Mouse (Mus musculus) CH12.LX (cell line): Measurements from ENCODE around the gene Samd10. TPM values are rescaled to one million over a fixed set of nuclear protein-coding genes. Genes with fewer than 3 reads are reported as not detected.
A peak's percentile ranks its signal among the peaks of the same experiment; 100 is the strongest.

Experiments
- DNase-seq: peaks from one replicate; pipeline ENCODE4 v3.0.0-alpha.2; 2013; ENCODE audit errors: extremely low read depth
- H3K27ac ChIP-seq: 2 replicates; pipeline ENCODE4 v1.5.1; 2012; ENCODE audit warnings: low read depth, mild to moderate bottlenecking, control low read depth, moderate library complexity; ENCODE audit not compliant: insufficient read depth
- H3K27me3 ChIP-seq: replicated peaks from 2 replicates; pipeline ENCODE3; 2012; ENCODE audit warnings: inconsistent platforms
- H3K36me3 ChIP-seq, 2 experiments: replicated peaks in 1 of 2; 2 replicates each; pipeline versions ENCODE3 to v1.6.1; 2012; ENCODE audit warnings: inconsistent platforms in 1 of 2, low read length in 1 of 2, mild to moderate bottlenecking in 1 of 2, mixed read lengths in 1 of 2, moderate library complexity in 1 of 2; ENCODE audit not compliant: control insufficient read depth in 1 of 2, insufficient read depth in 1 of 2
- H3K4me1 ChIP-seq, 2 experiments: 2 replicates each; pipeline ENCODE4 v1.6.1; 2012; ENCODE audit warnings: inconsistent platforms in 1 of 2, moderate library complexity in 1 of 2; ENCODE audit not compliant: insufficient read depth in 2 of 2, control insufficient read depth in 1 of 2
- H3K4me2 ChIP-seq: 2 replicates; pipeline ENCODE4 v1.6.1; 2012; ENCODE audit warnings: low read depth, mild to moderate bottlenecking, control low read depth; ENCODE audit not compliant: poor library complexity, insufficient read depth, severe bottlenecking
- H3K4me3 ChIP-seq, 3 experiments: fragments of 150-350 bp in 1 of 3; sonication (generic) in 1 of 3; replicated peaks in 1 of 3; 2 replicates each; pipeline versions ENCODE3 to v1.5.1; 2011 to 2012; ENCODE audit warnings: low read depth in 2 of 3, low read length in 2 of 3, mild to moderate bottlenecking in 2 of 3, moderate library complexity in 2 of 3, control low read depth in 1 of 3, improper control_type of control experiment in 1 of 3, inconsistent platforms in 1 of 3, mixed read lengths in 1 of 3; ENCODE audit not compliant: poor library complexity in 1 of 3
- H3K79me2 ChIP-seq: replicated peaks from 2 replicates; pipeline ENCODE4 v1.6.1; 2012; ENCODE audit warnings: mild to moderate bottlenecking, moderate library complexity; ENCODE audit not compliant: control insufficient read depth, poor library complexity, insufficient read depth, severe bottlenecking; ENCODE audit errors: extremely low read depth
- H3K9ac ChIP-seq: 2 replicates; pipeline ENCODE4 v1.6.1; 2012; ENCODE audit warnings: low read depth, mild to moderate bottlenecking, control low read depth, moderate library complexity; ENCODE audit not compliant: insufficient read depth
- H3K9me3 ChIP-seq: replicated peaks from 2 replicates; pipeline ENCODE3; 2012; ENCODE audit warnings: low read length, inconsistent platforms, mixed read lengths
- BHLHE40 ChIP-seq: IDR thresholded peaks from 2 replicates; pipeline ENCODE4 v1.6.1; 2011; ENCODE audit warnings: mild to moderate bottlenecking, low read depth, low read length, improper control_type of control experiment
- CHD1 ChIP-seq: IDR thresholded peaks from 2 replicates; pipeline ENCODE4 v1.6.1; 2012; ENCODE audit warnings: low read depth, low read length, improper control_type of control experiment, inconsistent platforms
- CTCF ChIP-seq, 2 experiments: IDR thresholded peaks in 1 of 2; conservative IDR thresholded peaks in 1 of 2; 2 replicates each; pipeline ENCODE4 v1.5.1; 2011 to 2012; ENCODE audit warnings: low read depth in 2 of 2, low read length in 2 of 2, improper control_type of control experiment in 1 of 2, inconsistent platforms in 1 of 2, mild to moderate bottlenecking in 1 of 2, moderate library complexity in 1 of 2
- EP300 ChIP-seq: IDR thresholded peaks from 2 replicates; pipeline ENCODE4 v1.6.1; 2011; ENCODE audit warnings: low read length, improper control_type of control experiment
- IRF4 ChIP-seq: IDR thresholded peaks from 2 replicates; pipeline ENCODE4 v1.6.1; 2014; ENCODE audit warnings: low read depth, mild to moderate bottlenecking, inconsistent platforms, low read length, improper control_type of control experiment
- KAT2A ChIP-seq: IDR thresholded peaks from 2 replicates; pipeline ENCODE4 v1.6.1; 2012; ENCODE audit warnings: low read length, improper control_type of control experiment, inconsistent platforms; ENCODE audit not compliant: insufficient replicate concordance
- MAFK ChIP-seq: IDR thresholded peaks from 2 replicates; pipeline ENCODE4 v1.6.1; 2011; ENCODE audit warnings: low read length, improper control_type of control experiment; ENCODE audit not compliant: insufficient replicate concordance
- MEF2A ChIP-seq: IDR thresholded peaks from 2 replicates; pipeline ENCODE4 v1.6.1; 2014; ENCODE audit warnings: low read depth, mild to moderate bottlenecking, inconsistent platforms, low read length, improper control_type of control experiment, borderline replicate concordance
- PAX5 ChIP-seq: IDR thresholded peaks from 2 replicates; pipeline ENCODE4 v1.6.1; 2012; ENCODE audit warnings: low read length, inconsistent platforms, mixed read lengths
- RAD21 ChIP-seq: IDR thresholded peaks from 2 replicates; pipeline ENCODE4 v1.6.1; 2011; ENCODE audit warnings: low read depth, mild to moderate bottlenecking, low read length, improper control_type of control experiment, moderate library complexity
- RCOR1 ChIP-seq: conservative IDR thresholded peaks from 2 replicates; pipeline ENCODE4 v1.6.1; 2012; ENCODE audit warnings: low read depth, mild to moderate bottlenecking, inconsistent platforms, low read length, improper control_type of control experiment
- SIN3A ChIP-seq: IDR thresholded peaks from 2 replicates; pipeline ENCODE4 v1.6.1; 2012; ENCODE audit warnings: low read length, improper control_type of control experiment, inconsistent platforms
- SMC3 ChIP-seq: IDR thresholded peaks from 2 replicates; pipeline ENCODE4 v1.6.1; 2011; ENCODE audit warnings: low read depth, low read length, improper control_type of control experiment
- TCF12 ChIP-seq: IDR thresholded peaks from 2 replicates; pipeline ENCODE4 v1.6.1; 2014; ENCODE audit warnings: low read depth, mild to moderate bottlenecking, inconsistent platforms, low read length, improper control_type of control experiment
- ZNF384 ChIP-seq: IDR thresholded peaks from 2 replicates; pipeline ENCODE4 v1.6.1; 2012; ENCODE audit warnings: low read depth, low read length, improper control_type of control experiment, inconsistent platforms
- dilution Hi-C: fragments of 300-500 bp; cut with MboI; formaldehyde crosslinking; loops from 2 replicates; pipeline ENCODE4 v1.14.3; 2020; ENCODE audit warnings: low sequenced_read_pairs; ENCODE audit not compliant: extremely low pct_unique_long_range_greater_than_20kb, extremely low pct_ligation_motif_present
- in situ Hi-C: fragments of 300-500 bp; cut with MboI; formaldehyde crosslinking; loops from 3 replicates; pipeline ENCODE4 v1.14.3; 2019; ENCODE audit warnings: low sequenced_read_pairs, low pct_ligation_motif_present, low pct_unique_long_range_greater_than_20kb, mixed read lengths
- polyA plus RNA-seq: library from polyadenylated mRNA; unstranded; fragments of >175 nt; gene quantifications from 2 replicates; pipeline ENCODE4 v1.2.1, GENCODE M21; 2012; ENCODE audit warnings: low read depth; ENCODE audit not compliant: insufficient read length
- total RNA-seq, 2 experiments: library from RNA; depleted of rRNA; stranded (reverse); fragments of 300-350 nt in 1 of 2; fragments of >200 nt in 1 of 2; gene quantifications; 2 replicates each; pipeline ENCODE4 v1.2.3; 2012 to 2014

The Samd10 gene
- total and polyA plus RNA-seq, 3 experiments: 0.32 to 3.8 (median 0.66) TPM

- no peak overlapping the region for H3K27ac ChIP-seq
- peaks cover 7 to 35% of the 10 kb centered on the region in 2 experiments; a peak in 3 of 4 replicates for H3K4me1 ChIP-seq
- H3K27me3 ChIP-seq: peaks cover 18% of the 10 kb centered on the region
- peak overlapping the region; percentile 54; the same call in 1 of the 2 replicates for H3K9ac ChIP-seq
- peak overlapping the region; percentile 57 to 96 (median 80) for H3K4me3 ChIP-seq
- DNase-seq: no peak
- TF ChIP-seq SIN3A (no peak), RCOR1 (no peak), KAT2A (no peak), EP300 (no peak), TCF12 (no peak), RAD21 (no peak), MAFK (no peak), CHD1 (no peak), PAX5 (no peak), BHLHE40 (no peak), MEF2A (no peak), CTCF (conservative IDR thresholded peaks at IDR 0.05 in 1 of 2, IDR thresholded peaks at IDR 0.05 in 1 of 2; ENCODE audit: low read depth in 2 of 2, low read length in 2 of 2) (no peak), IRF4 (no peak)
- dilution Hi-C loops (no loop called here), in situ Hi-C loops (no loop called here)
- H3K4me2 ChIP-seq: peak overlapping the region; percentile 65
- H3K9me3 ChIP-seq: no peaks in the 10 kb centered on the region
- peaks cover 0 to 4% of the 10 kb centered on the region in 2 experiments for H3K36me3 ChIP-seq
- H3K79me2 ChIP-seq: peaks cover 17% of the 10 kb centered on the region
Observed at GRCm38 (mm10) chr2:181600226-181600758, 1.3 kb upstream of the Samd10 start.

- H3K36me3 ChIP-seq: no peaks in the 10 kb centered on the region
- in situ Hi-C loops (no loop called here), dilution Hi-C loops (no loop called here)
- H3K4me1 ChIP-seq: peaks cover 7 to 26% of the 10 kb centered on the region in 2 experiments; a peak in 3 of 4 replicates
- no peak for TF ChIP-seq SMC3
- peak; percentile 81 for TF ChIP-seq ZNF384
- H3K4me3 ChIP-seq: no peak overlapping the region
- no peak overlapping the region for H3K27ac ChIP-seq
- H3K4me2 ChIP-seq: no peak overlapping the region
- H3K9me3 ChIP-seq: no peaks in the 10 kb centered on the region
- H3K9ac ChIP-seq: no peak overlapping the region
- H3K79me2 ChIP-seq: peaks cover 12% of the 10 kb centered on the region
- no peak for DNase-seq
- H3K27me3 ChIP-seq: peaks cover 18% of the 10 kb centered on the region
Observed at GRCm38 (mm10) chr2:181597378-181598061, 1.5 kb downstream of the Samd10 start.
